Mouse (Mus musculus): Measurements from ENCODE around the gene Pitpnm3.

The Pitpnm3 gene

GRCm38 (mm10) chr11:72022827-72023226 lies 112.8 kb downstream of the Pitpnm3 start:
- no peak for DNase-seq (ENCODE audit: low spot score)

- no peak for DNase-seq (ENCODE audit: low spot score)
Measured at GRCm38 (mm10) chr11:72021015-72021414, 114.6 kb downstream of the Pitpnm3 start.

GRCm38 (mm10) chr11:72017253-72017601 lies 118.4 kb downstream of the Pitpnm3 start:
- no peak for DNase-seq (ENCODE audit: low spot score)

GRCm38 (mm10) chr11:72016518-72017252 lies 118.9 kb downstream of the Pitpnm3 start:
- no peak for DNase-seq (ENCODE audit: low spot score)

- DNase-seq (ENCODE audit: low spot score) = no peak
Measured at GRCm38 (mm10) chr11:72014674-72015073, 120.9 kb downstream of the Pitpnm3 start.

GRCm38 (mm10) chr11:72011955-72012354 lies 123.6 kb downstream of the Pitpnm3 start:
- no peak for DNase-seq (ENCODE audit: low spot score)

GRCm38 (mm10) chr11:72010940-72011722 lies 124.4 kb downstream of the Pitpnm3 start:
- DNase-seq (ENCODE audit: low spot score) = no peak

GRCm38 (mm10) chr11:72010367-72010766 lies 125.2 kb downstream of the Pitpnm3 start:
- no peak for DNase-seq (ENCODE audit: low spot score)

- no peak for DNase-seq (ENCODE audit: low spot score)
Measured at GRCm38 (mm10) chr11:72005547-72005946, 130.0 kb downstream of the Pitpnm3 start.

- no peak for DNase-seq (ENCODE audit: low spot score)
Measured at GRCm38 (mm10) chr11:72003171-72003570, 132.4 kb downstream of the Pitpnm3 start.

- no peak for DNase-seq (ENCODE audit: low spot score)
Measured at GRCm38 (mm10) chr11:72002138-72002853, 133.3 kb downstream of the Pitpnm3 start.

- DNase-seq (ENCODE audit: low spot score) = no peak
Measured at GRCm38 (mm10) chr11:72000194-72000593, 135.4 kb downstream of the Pitpnm3 start.

Measured in left cerebral cortex, adult 11 months (tissue).